Mouse (Mus musculus): ENCODE results near the gene Fktn. TPM values are rescaled to one million over a fixed set of nuclear protein-coding genes. Genes with fewer than 3 reads are reported as not detected.

The Fktn gene
- polyA plus RNA-seq, 1 experiment from 2014 or later = 20.4 TPM

- no peak for DNase-seq (ENCODE audit: low spot score)
- Histone ChIP-seq H3K4me1 (replicated peaks; ENCODE audit: control insufficient read depth, insufficient read depth, low read length) (no peaks in the 10 kb centered on the region), H3K27ac (no peak overlapping the region), H3K36me3 (replicated peaks; ENCODE audit: control insufficient read depth, insufficient read depth) (peaks cover 45% of the 10 kb centered on the region), H3K27me3 (ENCODE audit: control insufficient read depth, insufficient read depth, low read length) (no peaks in the 10 kb centered on the region), H3K9me3 (ENCODE audit: control insufficient read depth, low read length) (no peaks in the 10 kb centered on the region), H3K4me2 (replicated peaks) (no peak overlapping the region), H3K9ac (no peak overlapping the region), H3K4me3 (replicated peaks; ENCODE audit: low read length) (no peak overlapping the region)
- 98% methylated on average over 4 of the region's 4 CpGs for WGBS
- ATAC-seq (ENCODE audit: low FRiP score) = no peak
These were observed 45.0 kb downstream of the Fktn start for GRCm38 (mm10) chr4:53758764-53759163.

GRCm38 (mm10) chr4:53759678-53760077 is 45.9 kb downstream of the Fktn start:
- Histone ChIP-seq H3K27ac (no peak overlapping the region), H3K36me3 (replicated peaks; ENCODE audit: control insufficient read depth, insufficient read depth) (peaks cover 54% of the 10 kb centered on the region), H3K9me3 (ENCODE audit: control insufficient read depth, low read length) (no peaks in the 10 kb centered on the region), H3K4me3 (replicated peaks; ENCODE audit: low read length) (no peak overlapping the region), H3K4me2 (replicated peaks) (no peak overlapping the region), H3K9ac (no peak overlapping the region), H3K27me3 (ENCODE audit: control insufficient read depth, insufficient read depth, low read length) (no peaks in the 10 kb centered on the region), H3K4me1 (replicated peaks; ENCODE audit: control insufficient read depth, insufficient read depth, low read length) (no peaks in the 10 kb centered on the region)
- DNase-seq (ENCODE audit: low spot score) = no peak
- WGBS = 97% methylated on average over 3 of the region's 3 CpGs
- no peak for ATAC-seq (ENCODE audit: low FRiP score)

- H3K9me3 ChIP-seq (ENCODE audit: control insufficient read depth, low read length) = no peaks in the 10 kb centered on the region
- WGBS = 70% methylated on average over 3 of the region's 3 CpGs
- no peak overlapping the region for H3K4me2 ChIP-seq (replicated peaks)
- no peak for ATAC-seq (ENCODE audit: low FRiP score)
- H3K27me3 ChIP-seq (ENCODE audit: control insufficient read depth, insufficient read depth, low read length) = no peaks in the 10 kb centered on the region
- no peak overlapping the region for H3K9ac ChIP-seq
- no peak overlapping the region for H3K4me3 ChIP-seq (replicated peaks; ENCODE audit: low read length)
- DNase-seq (ENCODE audit: low spot score) = no peak
- peaks cover 51% of the 10 kb centered on the region for H3K36me3 ChIP-seq (replicated peaks; ENCODE audit: control insufficient read depth, insufficient read depth)
- H3K27ac ChIP-seq = no peak overlapping the region
- H3K4me1 ChIP-seq (replicated peaks; ENCODE audit: control insufficient read depth, insufficient read depth, low read length) = no peaks in the 10 kb centered on the region
These were observed 48.7 kb downstream of the Fktn start for GRCm38 (mm10) chr4:53762501-53762900.

GRCm38 (mm10) chr4:53770958-53771735 is 57.3 kb downstream of the Fktn start:
- H3K27me3 ChIP-seq (ENCODE audit: control insufficient read depth, insufficient read depth, low read length) = 0 out of 2 replicates have a peak, but pooled peaks cover 1% of the 10 kb centered on the region
- H3K4me1 ChIP-seq (replicated peaks; ENCODE audit: control insufficient read depth, insufficient read depth, low read length) = no peaks in the 10 kb centered on the region
- H3K4me2 ChIP-seq (replicated peaks) = no peak overlapping the region
- no peaks in the 10 kb centered on the region; the same call in 1 of the 2 replicates for H3K36me3 ChIP-seq (replicated peaks; ENCODE audit: control insufficient read depth, insufficient read depth)
- no peaks in the 10 kb centered on the region for H3K9me3 ChIP-seq (ENCODE audit: control insufficient read depth, low read length)
- H3K27ac ChIP-seq = no peak overlapping the region
- H3K4me3 ChIP-seq (replicated peaks; ENCODE audit: low read length) = no peak overlapping the region
- no peak overlapping the region for H3K9ac ChIP-seq
- DNase-seq (ENCODE audit: low spot score) (no peak), ATAC-seq (ENCODE audit: low FRiP score) (0 out of 2 replicates have a peak, but pooled peaks have one; percentile 14)
- WGBS = 23% methylated on average over 6 of the region's 6 CpGs

GRCm38 (mm10) chr4:53772004-53772403 is 58.2 kb downstream of the Fktn start:
- DNase-seq (ENCODE audit: low spot score) (no peak), ATAC-seq (ENCODE audit: low FRiP score) (no peak)
- peaks cover 10% of the 10 kb centered on the region; the same call in 1 of the 2 replicates for H3K27me3 ChIP-seq (ENCODE audit: control insufficient read depth, insufficient read depth, low read length)
- H3K9me3 ChIP-seq (ENCODE audit: control insufficient read depth, low read length) = no peaks in the 10 kb centered on the region
- no peaks in the 10 kb centered on the region for H3K4me1 ChIP-seq (replicated peaks; ENCODE audit: control insufficient read depth, insufficient read depth, low read length)
- H3K9ac ChIP-seq = no peak overlapping the region
- H3K27ac ChIP-seq = no peak overlapping the region
- H3K4me3 ChIP-seq (replicated peaks; ENCODE audit: low read length) = no peak overlapping the region
- no peaks in the 10 kb centered on the region for H3K36me3 ChIP-seq (replicated peaks; ENCODE audit: control insufficient read depth, insufficient read depth)
- no peak overlapping the region for H3K4me2 ChIP-seq (replicated peaks)
- WGBS = 66% methylated on average over 5 of the region's 5 CpGs

GRCm38 (mm10) chr4:53773911-53774310 is 60.1 kb downstream of the Fktn start:
- H3K4me2 ChIP-seq (replicated peaks) = no peak overlapping the region
- H3K9ac ChIP-seq = no peak overlapping the region
- 64% methylated on average over 6 of the region's 6 CpGs for WGBS
- H3K4me3 ChIP-seq (replicated peaks; ENCODE audit: low read length) = no peak overlapping the region
- H3K9me3 ChIP-seq (ENCODE audit: control insufficient read depth, low read length) = no peaks in the 10 kb centered on the region
- no peak for ATAC-seq (ENCODE audit: low FRiP score)
- no peak for DNase-seq (ENCODE audit: low spot score)
- no peaks in the 10 kb centered on the region for H3K36me3 ChIP-seq (replicated peaks; ENCODE audit: control insufficient read depth, insufficient read depth)
- H3K4me1 ChIP-seq (replicated peaks; ENCODE audit: control insufficient read depth, insufficient read depth, low read length) = 0 out of 2 replicates have a peak, but pooled peaks cover under 1% of the 10 kb centered on the region
- no peak overlapping the region for H3K27ac ChIP-seq
- H3K27me3 ChIP-seq (ENCODE audit: control insufficient read depth, insufficient read depth, low read length) = peaks cover 15% of the 10 kb centered on the region

- no peak for DNase-seq (ENCODE audit: low spot score)
- 68% methylated on average over 4 of the region's 4 CpGs for WGBS
- ATAC-seq (ENCODE audit: low FRiP score) = no peak
These were observed 67.6 kb downstream of the Fktn start for GRCm38 (mm10) chr4:53781396-53781795.

GRCm38 (mm10) chr4:53782216-53783070 is 68.6 kb downstream of the Fktn start:
- Histone ChIP-seq H3K9me3 (ENCODE audit: control insufficient read depth, low read length) (no peaks in the 10 kb centered on the region), H3K4me2 (replicated peaks) (no peak overlapping the region), H3K4me3 (replicated peaks; ENCODE audit: low read length) (no peak overlapping the region), H3K27ac (no peak overlapping the region), H3K4me1 (replicated peaks; ENCODE audit: control insufficient read depth, insufficient read depth, low read length) (0 out of 2 replicates have a peak, but pooled peaks cover 14% of the 10 kb centered on the region), H3K27me3 (ENCODE audit: control insufficient read depth, insufficient read depth, low read length) (peaks cover 17% of the 10 kb centered on the region), H3K36me3 (replicated peaks; ENCODE audit: control insufficient read depth, insufficient read depth) (no peaks in the 10 kb centered on the region), H3K9ac (no peak overlapping the region)
- WGBS = 25% methylated on average over 14 of the region's 14 CpGs
- ATAC-seq (ENCODE audit: low FRiP score) (no peak), DNase-seq (ENCODE audit: low spot score) (no peak)

More at GRCm38 (mm10) chr4:53781396-53781795, 67.6 kb downstream of the Fktn start:
- Histone ChIP-seq H3K4me2 (replicated peaks) (no peak overlapping the region), H3K27me3 (ENCODE audit: control insufficient read depth, insufficient read depth, low read length) (peaks cover 26% of the 10 kb centered on the region), H3K4me3 (replicated peaks; ENCODE audit: low read length) (no peak overlapping the region), H3K9me3 (ENCODE audit: control insufficient read depth, low read length) (no peaks in the 10 kb centered on the region), H3K4me1 (replicated peaks; ENCODE audit: control insufficient read depth, insufficient read depth, low read length) (0 out of 2 replicates have a peak, but pooled peaks cover 14% of the 10 kb centered on the region), H3K9ac (no peak overlapping the region), H3K36me3 (replicated peaks; ENCODE audit: control insufficient read depth, insufficient read depth) (no peaks in the 10 kb centered on the region), H3K27ac (no peak overlapping the region)

- Histone ChIP-seq H3K4me2 (replicated peaks) (no peak overlapping the region), H3K9ac (no peak overlapping the region), H3K27me3 (ENCODE audit: control insufficient read depth, insufficient read depth, low read length) (peaks cover under 1% of the 10 kb centered on the region; the same call in 1 of the 2 replicates), H3K4me3 (replicated peaks; ENCODE audit: low read length) (no peak overlapping the region), H3K36me3 (replicated peaks; ENCODE audit: control insufficient read depth, insufficient read depth) (no peaks in the 10 kb centered on the region), H3K9me3 (ENCODE audit: control insufficient read depth, low read length) (no peaks in the 10 kb centered on the region), H3K27ac (no peak overlapping the region), H3K4me1 (replicated peaks; ENCODE audit: control insufficient read depth, insufficient read depth, low read length) (no peaks in the 10 kb centered on the region)
- WGBS = 82% methylated on average over 15 of the region's 15 CpGs
- DNase-seq (ENCODE audit: low spot score) (no peak), ATAC-seq (ENCODE audit: low FRiP score) (no peak)
These were observed 72.1 kb downstream of the Fktn start for GRCm38 (mm10) chr4:53785746-53786398.

Data from hindbrain, embryonic 14.5 days (tissue).